In the genomic region with DNA sequence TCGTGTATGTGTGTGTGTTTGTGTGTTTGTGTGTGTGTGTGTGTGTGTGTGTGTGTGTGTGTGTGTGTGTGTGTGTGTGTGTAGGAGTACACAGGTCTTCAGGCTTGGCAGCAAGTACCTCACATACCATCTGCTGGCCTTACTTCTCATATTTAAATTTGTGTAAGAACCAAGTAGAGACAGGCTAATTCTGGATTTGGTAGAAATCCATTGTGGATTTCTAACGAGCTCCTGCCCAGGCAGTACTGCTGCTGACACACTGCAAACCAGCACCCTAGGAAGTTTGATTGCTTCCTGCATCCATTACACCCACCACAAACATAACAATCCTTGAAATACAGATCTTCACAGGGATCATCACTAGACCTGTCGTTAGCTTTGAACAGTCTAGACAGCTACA, we compare ENCODE assay signal across 28 mouse cellular contexts. TPM values are rescaled to one million over a fixed set of nuclear protein-coding genes. Genes with fewer than 3 reads are reported as not detected.
DNase-seq lines count a peak whose midpoint lies in the region; ATAC-seq and TF ChIP-seq lines count a peak whose summit lies in the region.
"Had no signal": no experiment of that assay in that cellular context is flagged by ENCODE, and none has a peak within 500 bp of the region (broad histone marks: within the 10 kb centered on the region; RNA-seq: fewer than 3 reads in every experiment).

No protein-coding gene starts in this region.

- no peak overlapping the region for H3K9ac ChIP-seq in hindbrain, embryonic 12.5 days
- H3K9ac ChIP-seq: embryonic facial prominence, embryonic 12.5 days; intestine, embryonic 15.5 days; liver, embryonic 13.5 days; midbrain, embryonic 12.5 days had no signal

- H3K4me3 ChIP-seq in layer of hippocampus, adult 2 months: no peak overlapping the region
- H3K4me3 ChIP-seq in hindbrain, embryonic 12.5 days: no peak overlapping the region
- H3K4me3 ChIP-seq: embryonic facial prominence, embryonic 12.5 days; intestine, embryonic 15.5 days; liver, embryonic 13.5 days; midbrain, embryonic 12.5 days had no signal

- H3K4me2 ChIP-seq in hindbrain, embryonic 12.5 days (replicated peaks): no peak overlapping the region
- H3K4me2 ChIP-seq: embryonic facial prominence, embryonic 12.5 days; heart, embryonic 11.5 days; intestine, embryonic 15.5 days; liver, embryonic 13.5 days; midbrain, embryonic 12.5 days had no signal

- ATAC-seq in hindbrain, embryonic 12.5 days (ENCODE audit: low FRiP score): no peak
- ATAC-seq: hindbrain, embryonic 16.5 days; intestine, embryonic 15.5 days; Patski had no signal

- peak overlapping the region; percentile 72 for H3K27ac ChIP-seq in layer of hippocampus, adult 2 months
- H3K27ac ChIP-seq in hindbrain, embryonic 12.5 days: no peak overlapping the region
- H3K27ac ChIP-seq: embryonic facial prominence, embryonic 12.5 days; intestine, embryonic 15.5 days; liver, embryonic 13.5 days; midbrain, embryonic 12.5 days had no signal

- no peaks in the 10 kb centered on the region for H3K9me3 ChIP-seq in hindbrain, embryonic 12.5 days (replicated peaks)
- H3K9me3 ChIP-seq: embryonic facial prominence, embryonic 12.5 days; G1E; intestine, embryonic 15.5 days; liver, embryonic 13.5 days; midbrain, embryonic 12.5 days had no signal

- 82% methylated on average over 3 of the region's 3 CpGs for WGBS in hindbrain, embryonic 12.5 days

- H3K36me3 ChIP-seq in hindbrain, embryonic 12.5 days: no peaks in the 10 kb centered on the region
- H3K36me3 ChIP-seq: embryonic facial prominence, embryonic 12.5 days; G1E; intestine, embryonic 15.5 days; liver, embryonic 13.5 days; midbrain, embryonic 12.5 days had no signal

- no peaks in the 10 kb centered on the region for H3K4me1 ChIP-seq in hindbrain, embryonic 12.5 days
- H3K4me1 ChIP-seq: embryonic facial prominence, embryonic 12.5 days; intestine, embryonic 15.5 days; liver, embryonic 13.5 days; midbrain, embryonic 12.5 days had no signal

- H3K27me3 ChIP-seq in hindbrain, embryonic 12.5 days: no peaks in the 10 kb centered on the region
- H3K27me3 ChIP-seq: CH12.LX; embryonic facial prominence, embryonic 12.5 days; intestine, embryonic 15.5 days; liver, embryonic 13.5 days; midbrain, embryonic 12.5 days; Patski had no signal

- intact Hi-C loops in left cerebral cortex, postnatal 36 days (cut with DNase I): no loop called here

- no peak for DNase-seq in layer of hippocampus, adult 2 months (ENCODE audit: low spot score in 2 of 2)
- no peak for DNase-seq in layer of hippocampus, postnatal 36 days
- DNase-seq in brain, adult 2 months (ENCODE audit: low read depth, low spot score): peak; percentile 74
- peak; percentile 5 to 50 for DNase-seq in frontal cortex, postnatal 36 days (ENCODE audit: low spot score in 2 of 2)
- peak; percentile 21 for DNase-seq in left cerebral cortex, postnatal 36 days (ENCODE audit: low spot score in 2 of 2)
- no peak for DNase-seq in kidney, adult 11 months
- DNase-seq: adrenal gland, postnatal 36 days; cerebellum, adult 2 months; cerebellum, postnatal 25 days; gastrocnemius, postnatal 14 days; heart, adult 11 months; kidney, adult 9 months; kidney, postnatal 14 days; liver, embryonic 13.5 days; lung, adult 2 months; lung, postnatal 14 days; thymus, adult 2 months; thymus, postnatal 4 days had no signal

- TF ChIP-seq CTCF in layer of hippocampus, adult 2 months (conservative IDR thresholded peaks at IDR 0.05): no peak

RNA-seq across cellular contexts. Expression of a gene that starts 35.1 kb away (rescaled TPM):
- 100 to 1,000 TPM; 533 to 535 TPM for total RNA-seq in layer of hippocampus, adult 2 months (2021)
- total RNA-seq in layer of hippocampus, postnatal 36 days (2021): 100 to 1,000 TPM; 529 to 554 TPM
- 100 to 1,000 TPM; 472 to 521 TPM for total RNA-seq in left cerebral cortex, postnatal 36 days (2021)
- polyA plus RNA-seq in hindbrain, embryonic 12.5 days (2016; fragmentation: Nextera tagmentation; extraction: Ambion mirVana): 402 and 407 TPM in 2 replicates
- total RNA-seq: G1E; megakaryocyte, adult 5-6 weeks had no signal
- polyA plus RNA-seq: G1E had no signal

Comparison
In these comparisons a context has a peak if more than half of its experiments do, and no peak if none do; other contexts are left out.
1. DNase-seq: peak in brain, adult 2 months (single experiment), frontal cortex, postnatal 36 days (2 of 2) and left cerebral cortex, postnatal 36 days (2 of 2); none in layer of hippocampus, adult 2 months (0 of 2), layer of hippocampus, postnatal 36 days (0 of 2) and kidney, adult 11 months (single experiment).